Mouse (Mus musculus): ENCODE results near the gene Cend1. TPM values are rescaled to one million over a fixed set of nuclear protein-coding genes. Genes with fewer than 3 reads are reported as not detected.

Gene Cend1
- polyA plus RNA-seq, 1 experiment from 2014 or later: not detected

GRCm38 (mm10) chr7:141387807-141388486 lies 41.3 kb downstream of the Cend1 start:
- no peak for DNase-seq
- Histone ChIP-seq H3K36me3 (replicated peaks; ENCODE audit: insufficient read depth, low read length) (no peaks in the 10 kb centered on the region), H3K27me3 (ENCODE audit: insufficient read depth, low read length) (no peaks in the 10 kb centered on the region), H3K4me3 (ENCODE audit: low read depth, low read length) (no peak overlapping the region), H3K4me2 (ENCODE audit: low read depth, low read length) (no peak overlapping the region), H3K9me3 (ENCODE audit: low read length) (no peaks in the 10 kb centered on the region), H3K27ac (ENCODE audit: low read depth) (peak overlapping the region; percentile 60), H3K4me1 (ENCODE audit: insufficient read depth) (peaks cover 31% of the 10 kb centered on the region), H3K9ac (replicated peaks) (no peak overlapping the region)
- WGBS (ENCODE audit: insufficient replicate concordance): 40% methylated on average over 2 of the region's 2 CpGs
- TF ChIP-seq EP300 (IDR thresholded peaks at IDR 0.05; ENCODE audit: low read depth) (no peak), CTCF (IDR thresholded peaks at IDR 0.05; ENCODE audit: low read depth) (no peak)
- no peak for ATAC-seq

GRCm38 (mm10) chr7:141381068-141381835 lies 48.0 kb downstream of the Cend1 start:
- H3K4me1 ChIP-seq (ENCODE audit: insufficient read depth): peaks cover 9% of the 10 kb centered on the region; the same call in 1 of the 2 replicates
- peak; percentile 13 for DNase-seq
- no peaks in the 10 kb centered on the region for H3K27me3 ChIP-seq (ENCODE audit: insufficient read depth, low read length)
- H3K27ac ChIP-seq (ENCODE audit: low read depth): peak overlapping the region; percentile 48
- no peaks in the 10 kb centered on the region for H3K9me3 ChIP-seq (ENCODE audit: low read length)
- TF ChIP-seq CTCF (IDR thresholded peaks at IDR 0.05; ENCODE audit: low read depth) (no peak), EP300 (IDR thresholded peaks at IDR 0.05; ENCODE audit: low read depth) (no peak)
- no peak for ATAC-seq
- no peak overlapping the region for H3K4me2 ChIP-seq (ENCODE audit: low read depth, low read length)
- no peak overlapping the region for H3K4me3 ChIP-seq (ENCODE audit: low read depth, low read length)
- H3K36me3 ChIP-seq (replicated peaks; ENCODE audit: insufficient read depth, low read length): no peaks in the 10 kb centered on the region
- no peak overlapping the region for H3K9ac ChIP-seq (replicated peaks)
- WGBS (ENCODE audit: insufficient replicate concordance): 46% methylated on average over 4 of the region's 4 CpGs

GRCm38 (mm10) chr7:141379584-141379983 lies 49.7 kb downstream of the Cend1 start:
- Histone ChIP-seq H3K27me3 (ENCODE audit: insufficient read depth, low read length) (no peaks in the 10 kb centered on the region), H3K4me3 (ENCODE audit: low read depth, low read length) (no peak overlapping the region), H3K36me3 (replicated peaks; ENCODE audit: insufficient read depth, low read length) (no peaks in the 10 kb centered on the region), H3K9me3 (ENCODE audit: low read length) (no peaks in the 10 kb centered on the region), H3K4me2 (ENCODE audit: low read depth, low read length) (no peak overlapping the region), H3K9ac (replicated peaks) (no peak overlapping the region), H3K4me1 (ENCODE audit: insufficient read depth) (peaks cover 9% of the 10 kb centered on the region; the same call in 1 of the 2 replicates), H3K27ac (ENCODE audit: low read depth) (peak overlapping the region; percentile 59; the same call in 1 of the 2 replicates)
- peak; percentile 60 for DNase-seq
- ATAC-seq: peak; percentile 17; the same call in 1 of the 2 replicates
- TF ChIP-seq CTCF (IDR thresholded peaks at IDR 0.05; ENCODE audit: low read depth) (no peak), EP300 (IDR thresholded peaks at IDR 0.05; ENCODE audit: low read depth) (no peak)
- WGBS (ENCODE audit: insufficient replicate concordance): 48% methylated on average over 4 of the region's 4 CpGs

Other genes starting within 250 kb of the Cend1 start
- 44.0 and 46.2 TPM in 2 replicates for gene Hras, start 235.5 kb downstream of the Cend1 start, polyA plus RNA-seq (2015; fragmentation: Nextera tagmentation; extraction: Ambion mirVana)
- gene Lrrc56, start 235.3 kb downstream of the Cend1 start, polyA plus RNA-seq (2015; fragmentation: Nextera tagmentation; extraction: Ambion mirVana): 2.0 and 2.2 TPM in 2 replicates
- 0.49 TPM in 2 replicates for gene Lmntd2, start 215.4 kb downstream of the Cend1 start, polyA plus RNA-seq (2015; fragmentation: Nextera tagmentation; extraction: Ambion mirVana)
- 24.9 and 27.3 TPM in 2 replicates for gene Rassf7, start 213.6 kb downstream of the Cend1 start, polyA plus RNA-seq (2015; fragmentation: Nextera tagmentation; extraction: Ambion mirVana)
- gene Phrf1, start 200.7 kb downstream of the Cend1 start, polyA plus RNA-seq (2015; fragmentation: Nextera tagmentation; extraction: Ambion mirVana): 10.8 and 14.3 TPM in 2 replicates
- gene Irf7, start 163.0 kb downstream of the Cend1 start, polyA plus RNA-seq (2015; fragmentation: Nextera tagmentation; extraction: Ambion mirVana): 22.9 and 25.4 TPM in 2 replicates
- gene Cdhr5, start 152.7 kb downstream of the Cend1 start, polyA plus RNA-seq (2015; fragmentation: Nextera tagmentation; extraction: Ambion mirVana): 1.1 and 1.3 TPM in 2 replicates
- gene Sct, start 150.4 kb downstream of the Cend1 start, polyA plus RNA-seq (2015; fragmentation: Nextera tagmentation; extraction: Ambion mirVana): not detected in 2 replicates
- not detected in 2 replicates for gene Drd4, start 137.5 kb downstream of the Cend1 start, polyA plus RNA-seq (2015; fragmentation: Nextera tagmentation; extraction: Ambion mirVana)
- gene Deaf1, start 101.8 kb downstream of the Cend1 start, polyA plus RNA-seq (2015; fragmentation: Nextera tagmentation; extraction: Ambion mirVana): 10.7 and 11.9 TPM in 2 replicates
- 9.2 and 11.9 TPM in 2 replicates for gene Tmem80, start 101.8 kb downstream of the Cend1 start, polyA plus RNA-seq (2015; fragmentation: Nextera tagmentation; extraction: Ambion mirVana)
- 22.2 and 25.4 TPM in 2 replicates for gene Eps8l2, start 90.6 kb downstream of the Cend1 start, polyA plus RNA-seq (2015; fragmentation: Nextera tagmentation; extraction: Ambion mirVana)
- 246 and 265 TPM in 2 replicates for gene Taldo1, start 37.3 kb downstream of the Cend1 start, polyA plus RNA-seq (2015; fragmentation: Nextera tagmentation; extraction: Ambion mirVana)
- 17.4 and 18.2 TPM in 2 replicates for gene Gatd1, start 15.4 kb downstream of the Cend1 start, polyA plus RNA-seq (2015; fragmentation: Nextera tagmentation; extraction: Ambion mirVana)
- 38.4 and 41.6 TPM in 2 replicates for gene Slc25a22, start 8.4 kb upstream of the Cend1 start, polyA plus RNA-seq (2015; fragmentation: Nextera tagmentation; extraction: Ambion mirVana)
- 3.6 and 4.3 TPM in 2 replicates for gene Pidd1, start 14.5 kb upstream of the Cend1 start, polyA plus RNA-seq (2015; fragmentation: Nextera tagmentation; extraction: Ambion mirVana)
- gene Rplp2, start 17.9 kb upstream of the Cend1 start, polyA plus RNA-seq (2015; fragmentation: Nextera tagmentation; extraction: Ambion mirVana): 861 and 865 TPM in 2 replicates
- 47.1 and 51.3 TPM in 2 replicates for gene Pnpla2, start 25.7 kb upstream of the Cend1 start, polyA plus RNA-seq (2015; fragmentation: Nextera tagmentation; extraction: Ambion mirVana)
- 6.3 and 7.3 TPM in 2 replicates for gene Cracr2b, start 31.6 kb upstream of the Cend1 start, polyA plus RNA-seq (2015; fragmentation: Nextera tagmentation; extraction: Ambion mirVana)
- 5.1 and 6.6 TPM in 2 replicates for gene Cd151, start 37.9 kb upstream of the Cend1 start, polyA plus RNA-seq (2015; fragmentation: Nextera tagmentation; extraction: Ambion mirVana)
- 41.8 and 45.1 TPM in 2 replicates for gene Polr2l, start 45.6 kb upstream of the Cend1 start, polyA plus RNA-seq (2015; fragmentation: Nextera tagmentation; extraction: Ambion mirVana)
- 72.2 and 77.0 TPM in 2 replicates for gene Tspan4, start 45.7 kb upstream of the Cend1 start, polyA plus RNA-seq (2015; fragmentation: Nextera tagmentation; extraction: Ambion mirVana)
- gene Chid1, start 110.4 kb upstream of the Cend1 start, polyA plus RNA-seq (2015; fragmentation: Nextera tagmentation; extraction: Ambion mirVana): 12.6 and 14.7 TPM in 2 replicates
- 27.8 and 33.8 TPM in 2 replicates for gene Ap2a2, start 132.7 kb upstream of the Cend1 start, polyA plus RNA-seq (2015; fragmentation: Nextera tagmentation; extraction: Ambion mirVana)
- 0.71 and 0.81 TPM in 2 replicates for gene Muc6, start 225.8 kb upstream of the Cend1 start, polyA plus RNA-seq (2015; fragmentation: Nextera tagmentation; extraction: Ambion mirVana)